Mouse (Mus musculus) hindlimb bud, embryonic 11.5 days (tissue): ENCODE measurements around the gene Grip1.

Source experiments
- DNase-seq: peaks from one replicate; pipeline ENCODE4 v3.0.0-alpha.2; 2012; ENCODE audit warnings: low read depth, low spot score; ENCODE audit errors: extremely low spot score

Grip1 gene

GRCm38 (mm10) chr10:119453431-119454105, at the start of gene Grip1:
TSS of gene Grip1 (plus strand) at chr10:119453830.
- DNase-seq, result no peak

- DNase-seq, result no peak
Measured at GRCm38 (mm10) chr10:119405103-119405502, 48.5 kb upstream of the Grip1 start.

GRCm38 (mm10) chr10:119405612-119406011, 48.0 kb upstream of the Grip1 start:
- DNase-seq, result no peak

GRCm38 (mm10) chr10:119408327-119408726, 45.3 kb upstream of the Grip1 start:
- no peak for DNase-seq

- no peak for DNase-seq
Measured at GRCm38 (mm10) chr10:119413238-119413637, 40.4 kb upstream of the Grip1 start.

GRCm38 (mm10) chr10:119415106-119415505, 38.5 kb upstream of the Grip1 start:
- no peak for DNase-seq

GRCm38 (mm10) chr10:119421418-119421817, 32.2 kb upstream of the Grip1 start:
- no peak for DNase-seq

GRCm38 (mm10) chr10:119423821-119424534, 29.7 kb upstream of the Grip1 start:
- DNase-seq, result no peak

GRCm38 (mm10) chr10:119427653-119428052, 26.0 kb upstream of the Grip1 start:
- no peak for DNase-seq

- no peak for DNase-seq
Measured at GRCm38 (mm10) chr10:119428106-119428505, 25.5 kb upstream of the Grip1 start.

GRCm38 (mm10) chr10:119430240-119430639, 23.4 kb upstream of the Grip1 start:
- no peak for DNase-seq

GRCm38 (mm10) chr10:119431801-119432200, 21.8 kb upstream of the Grip1 start:
- DNase-seq, result no peak

- DNase-seq, result no peak
Measured at GRCm38 (mm10) chr10:119435818-119436217, 17.8 kb upstream of the Grip1 start.

- DNase-seq, result no peak
Measured at GRCm38 (mm10) chr10:119437319-119437718, 16.3 kb upstream of the Grip1 start.

- DNase-seq, result no peak
Measured at GRCm38 (mm10) chr10:119441743-119442142, 11.9 kb upstream of the Grip1 start.

GRCm38 (mm10) chr10:119447392-119447914, 6.2 kb upstream of the Grip1 start:
- no peak for DNase-seq

GRCm38 (mm10) chr10:119447930-119448329, 5.7 kb upstream of the Grip1 start:
- DNase-seq, result no peak

GRCm38 (mm10) chr10:119452698-119453097, 932 bp upstream of the Grip1 start:
- DNase-seq, result no peak

GRCm38 (mm10) chr10:119454106-119454667, 557 bp downstream of the Grip1 start:
- DNase-seq, result no peak

GRCm38 (mm10) chr10:119454668-119455542, 1.3 kb downstream of the Grip1 start:
- no peak for DNase-seq

GRCm38 (mm10) chr10:119455543-119455940, 1.9 kb downstream of the Grip1 start:
- no peak for DNase-seq
